Mouse (Mus musculus): ENCODE measurements around the gene Slc35d1. TPM values are rescaled to one million over a fixed set of nuclear protein-coding genes. Genes with fewer than 3 reads are reported as not detected.
A peak's percentile ranks its signal among the peaks of the same experiment; 100 is the strongest.
"Not testable (repeated sequence)": the region's sequence is repeated elsewhere in the genome, so short reads cannot be mapped to it uniquely, and the experiment has no call there.

Slc35d1 gene
- total RNA-seq, 4 experiments from 2014 or later: 5.6 to 8.4 (median 6.9) TPM

- no peak for DNase-seq (ENCODE audit: low spot score in 2 of 2)
These were observed 26.0 kb downstream of the Slc35d1 start for GRCm38 (mm10) chr4:103188786-103189640.

GRCm38 (mm10) chr4:103180300-103180888 is 34.6 kb downstream of the Slc35d1 start:
- DNase-seq (ENCODE audit: low spot score in 2 of 2): no peak

- no peak for DNase-seq (ENCODE audit: low spot score in 2 of 2)
These were observed 35.4 kb downstream of the Slc35d1 start for GRCm38 (mm10) chr4:103179581-103179980.

- DNase-seq (ENCODE audit: low spot score in 2 of 2): peak; percentile 41 to 74
These were observed 36.2 kb downstream of the Slc35d1 start for GRCm38 (mm10) chr4:103178635-103179318.

- DNase-seq (ENCODE audit: low spot score in 2 of 2): no peak
These were observed 37.3 kb downstream of the Slc35d1 start for GRCm38 (mm10) chr4:103177681-103178080.

GRCm38 (mm10) chr4:103174001-103174400 is 41.0 kb downstream of the Slc35d1 start:
- no peak for DNase-seq (ENCODE audit: low spot score in 2 of 2)

GRCm38 (mm10) chr4:103173507-103173906 is 41.5 kb downstream of the Slc35d1 start:
- no peak for DNase-seq (ENCODE audit: low spot score in 2 of 2)

GRCm38 (mm10) chr4:103171256-103171655 is 43.7 kb downstream of the Slc35d1 start:
- DNase-seq (ENCODE audit: low spot score in 2 of 2): no peak

- DNase-seq (ENCODE audit: low spot score in 2 of 2): not testable (repeated sequence)
These were observed 48.8 kb downstream of the Slc35d1 start for GRCm38 (mm10) chr4:103166198-103166597.

- no peak for DNase-seq (ENCODE audit: low spot score in 2 of 2)
These were observed 56.2 kb downstream of the Slc35d1 start for GRCm38 (mm10) chr4:103158781-103159180.

- DNase-seq (ENCODE audit: low spot score in 2 of 2): no peak
These were observed 63.0 kb downstream of the Slc35d1 start for GRCm38 (mm10) chr4:103151946-103152345.

- peak; percentile 22 to 44 for DNase-seq (ENCODE audit: low spot score in 2 of 2)
These were observed 68.6 kb downstream of the Slc35d1 start for GRCm38 (mm10) chr4:103146339-103146738.

GRCm38 (mm10) chr4:103136946-103137345 is 78.0 kb downstream of the Slc35d1 start:
- no peak for DNase-seq (ENCODE audit: low spot score in 2 of 2)

GRCm38 (mm10) chr4:103126533-103126932 is 88.4 kb downstream of the Slc35d1 start:
- no peak for DNase-seq (ENCODE audit: low spot score in 2 of 2)

GRCm38 (mm10) chr4:103123606-103124005 is 91.4 kb downstream of the Slc35d1 start:
- no peak for DNase-seq (ENCODE audit: low spot score in 2 of 2)

GRCm38 (mm10) chr4:103123086-103123485 is 91.9 kb downstream of the Slc35d1 start:
- no peak for DNase-seq (ENCODE audit: low spot score in 2 of 2)

- DNase-seq (ENCODE audit: low spot score in 2 of 2): no peak
These were observed 94.0 kb downstream of the Slc35d1 start for GRCm38 (mm10) chr4:103120874-103121389.

Other genes with a start within 250 kb of the Slc35d1 start
- not detected for gene Tctex1d1, start 236.6 kb downstream of the Slc35d1 start, total RNA-seq (2022)
- not detected for gene Insl5, start 188.3 kb downstream of the Slc35d1 start, total RNA-seq (2022)
- gene Mier1, start 100.8 kb downstream of the Slc35d1 start, total RNA-seq (2022): 10 to 100 TPM; 15.2 to 21.0 (median 17.4) TPM
- under 1 TPM; 0.38 to 0.75 (median 0.47) TPM for gene Wdr78, start 100.6 kb downstream of the Slc35d1 start, total RNA-seq (2022)
- gene 4921539E11Rik, start 75.7 kb upstream of the Slc35d1 start, total RNA-seq (2022): not detected
- 10 to 100 TPM; 25.0 to 31.0 (median 28.4) TPM for gene Oma1, start 98.6 kb upstream of the Slc35d1 start, total RNA-seq (2022)